Mouse (Mus musculus) MEL (cell line): Measurements from ENCODE around the gene Slc39a7. TPM values are rescaled to one million over a fixed set of nuclear protein-coding genes. Genes with fewer than 3 reads are reported as not detected.

ENCODE experiments used
- DNase-seq: peaks from one replicate; pipeline ENCODE4 v3.0.0; 2011; ENCODE audit warnings: low read depth, low spot score
- H3K27ac ChIP-seq: 2 replicates; pipeline ENCODE4 v1.5.1; 2012; ENCODE audit warnings: low read depth, mild to moderate bottlenecking, control low read depth, low read length, moderate library complexity; ENCODE audit not compliant: control insufficient read depth
- H3K27me3 ChIP-seq, 2 experiments: fragments of 150-350 bp in 1 of 2; sonication (generic) in 1 of 2; 2 replicates each; pipeline ENCODE4 v1.6.1; 2012; ENCODE audit warnings: low read length in 2 of 2, mild to moderate bottlenecking in 2 of 2, improper control_type of control experiment in 1 of 2, moderate library complexity in 1 of 2; ENCODE audit not compliant: insufficient read depth in 2 of 2, control insufficient read depth in 1 of 2
- H3K36me3 ChIP-seq, 2 experiments: 2 replicates each; pipeline ENCODE4 v1.6.1; 2012 to 2014; ENCODE audit warnings: low read length in 2 of 2, improper control_type of control experiment in 1 of 2, inconsistent platforms in 1 of 2, mild to moderate bottlenecking in 1 of 2; ENCODE audit not compliant: insufficient read depth in 2 of 2, control insufficient read depth in 1 of 2
- H3K4me1 ChIP-seq, 2 experiments: fragments of 150-350 bp in 1 of 2; sonication (generic) in 1 of 2; 2 replicates each; pipeline ENCODE4 v1.6.1; 2012; ENCODE audit warnings: low read length in 2 of 2, improper control_type of control experiment in 1 of 2, mild to moderate bottlenecking in 1 of 2; ENCODE audit not compliant: insufficient read depth in 2 of 2, control insufficient read depth in 1 of 2
- H3K4me3 ChIP-seq, 2 experiments: fragments of 150-350 bp in 1 of 2; sonication (generic) in 1 of 2; 2 replicates each; pipeline ENCODE4 v1.5.1; 2012; ENCODE audit warnings: low read depth in 2 of 2, low read length in 2 of 2, mild to moderate bottlenecking in 2 of 2, moderate library complexity in 2 of 2, control low read depth in 1 of 2, improper control_type of control experiment in 1 of 2; ENCODE audit not compliant: control insufficient read depth in 1 of 2, insufficient read depth in 1 of 2
- H3K79me2 ChIP-seq: 2 replicates; pipeline ENCODE4 v1.6.1; 2012; ENCODE audit warnings: mild to moderate bottlenecking, low read length, moderate library complexity; ENCODE audit not compliant: control insufficient read depth, poor library complexity, insufficient read depth
- H3K9ac ChIP-seq: 2 replicates; pipeline ENCODE4 v1.6.1; 2012; ENCODE audit warnings: low read depth, mild to moderate bottlenecking, control low read depth, low read length, moderate library complexity; ENCODE audit not compliant: control insufficient read depth, poor library complexity, severe bottlenecking
- H3K9me3 ChIP-seq: fragments of 150-350 bp; sonication (generic); replicated peaks from 2 replicates; pipeline ENCODE4 v1.6.1; 2012; ENCODE audit warnings: mild to moderate bottlenecking, low read length, improper control_type of control experiment, moderate library complexity; ENCODE audit not compliant: insufficient read depth
- CHD2 ChIP-seq: IDR thresholded peaks from 2 replicates; pipeline ENCODE4 v1.6.1; 2011; ENCODE audit warnings: low read length, improper control_type of control experiment
- CTCF ChIP-seq, 3 experiments: IDR thresholded peaks in 2 of 3; conservative IDR thresholded peaks in 1 of 3; 2 replicates each; pipeline ENCODE4 v1.5.1; 2011 to 2012; ENCODE audit warnings: low read length in 3 of 3, low read depth in 2 of 3, mild to moderate bottlenecking in 2 of 3, improper control_type of control experiment in 1 of 3, inconsistent platforms in 1 of 3, mixed read lengths in 1 of 3, moderate library complexity in 1 of 3; ENCODE audit not compliant: control insufficient read depth in 1 of 3, insufficient read depth in 1 of 3, poor library complexity in 1 of 3, severe bottlenecking in 1 of 3
- E2F4 ChIP-seq: IDR thresholded peaks from 2 replicates; pipeline ENCODE4 v1.6.1; 2011; ENCODE audit warnings: low read depth, low read length, improper control_type of control experiment, borderline replicate concordance
- ELF1 ChIP-seq: IDR thresholded peaks from 2 replicates; pipeline ENCODE4 v1.6.1; 2014; ENCODE audit warnings: low read depth, mild to moderate bottlenecking, inconsistent platforms, low read length, improper control_type of control experiment, moderate library complexity
- EP300 ChIP-seq, 2 experiments: IDR thresholded peaks; 2 replicates each; pipeline ENCODE4 v1.6.1; 2011; ENCODE audit warnings: improper control_type of control experiment in 2 of 2, low read length in 2 of 2, low read depth in 1 of 2, mild to moderate bottlenecking in 1 of 2
- ETS1 ChIP-seq: IDR thresholded peaks from 2 replicates; pipeline ENCODE4 v1.6.1; 2012; ENCODE audit warnings: low read depth, mild to moderate bottlenecking, inconsistent platforms, low read length, improper control_type of control experiment, moderate library complexity
- HCFC1 ChIP-seq: IDR thresholded peaks from 2 replicates; pipeline ENCODE4 v1.6.1; 2012; ENCODE audit warnings: low read depth, mild to moderate bottlenecking, inconsistent platforms, low read length, improper control_type of control experiment, moderate library complexity
- JUND ChIP-seq: IDR thresholded peaks from 2 replicates; pipeline ENCODE4 v1.6.1; 2011; ENCODE audit warnings: low read depth, mild to moderate bottlenecking, improper control_type of control experiment, low read length
- MAFK ChIP-seq: IDR thresholded peaks from 2 replicates; pipeline ENCODE4 v1.6.1; 2011; ENCODE audit warnings: low read depth, mild to moderate bottlenecking, low read length, improper control_type of control experiment, borderline replicate concordance
- MAZ ChIP-seq: IDR thresholded peaks from 2 replicates; pipeline ENCODE4 v1.6.1; 2012; ENCODE audit warnings: low read depth, mild to moderate bottlenecking, inconsistent platforms, low read length, improper control_type of control experiment
- MYB ChIP-seq: IDR thresholded peaks from 2 replicates; pipeline ENCODE4 v1.6.1; 2011; ENCODE audit warnings: mild to moderate bottlenecking, low read depth, low read length, improper control_type of control experiment
- NELFE ChIP-seq: IDR thresholded peaks from 2 replicates; pipeline ENCODE4 v1.6.1; 2011; ENCODE audit warnings: low read depth, low read length, improper control_type of control experiment
- NRF1 ChIP-seq: IDR thresholded peaks from 2 replicates; pipeline ENCODE4 v1.6.1; 2014; ENCODE audit warnings: low read depth, mild to moderate bottlenecking, inconsistent platforms, low read length, improper control_type of control experiment, moderate library complexity; ENCODE audit not compliant: poor library complexity, insufficient read depth, severe bottlenecking
- POLR2AphosphoS2 ChIP-seq: IDR thresholded peaks from 2 replicates; pipeline ENCODE4 v1.6.1; 2011; ENCODE audit warnings: low read length, improper control_type of control experiment
- RAD21 ChIP-seq: IDR thresholded peaks from 2 replicates; pipeline ENCODE4 v1.6.1; 2011; ENCODE audit warnings: mild to moderate bottlenecking, low read depth, low read length, improper control_type of control experiment
- TCF12 ChIP-seq: IDR thresholded peaks from 2 replicates; pipeline ENCODE4 v1.6.1; 2014; ENCODE audit warnings: low read depth, mild to moderate bottlenecking, inconsistent platforms, low read length, improper control_type of control experiment, moderate library complexity
- UBTF ChIP-seq: IDR thresholded peaks from 2 replicates; pipeline ENCODE4 v1.6.1; 2012; ENCODE audit warnings: low read depth, mild to moderate bottlenecking, inconsistent platforms, low read length, improper control_type of control experiment, moderate library complexity, borderline replicate concordance; ENCODE audit not compliant: insufficient read depth
- USF2 ChIP-seq, 2 experiments: IDR thresholded peaks; 2 replicates each; pipeline ENCODE4 v1.6.1; 2011 to 2012; ENCODE audit warnings: improper control_type of control experiment in 2 of 2, low read length in 2 of 2, borderline replicate concordance in 1 of 2, inconsistent platforms in 1 of 2, low read depth in 1 of 2, mild to moderate bottlenecking in 1 of 2; ENCODE audit not compliant: insufficient read depth in 1 of 2
- ZC3H11A ChIP-seq: IDR thresholded peaks from 2 replicates; pipeline ENCODE4 v1.6.1; 2012; ENCODE audit warnings: low read depth, mild to moderate bottlenecking, inconsistent platforms, low read length, improper control_type of control experiment
- ZMIZ1 ChIP-seq: IDR thresholded peaks from 2 replicates; pipeline ENCODE4 v1.6.1; 2012; ENCODE audit warnings: low read depth, mild to moderate bottlenecking, inconsistent platforms, low read length, improper control_type of control experiment, moderate library complexity
- ZNF384 ChIP-seq: IDR thresholded peaks from 2 replicates; pipeline ENCODE4 v1.6.1; 2012; ENCODE audit warnings: low read depth, mild to moderate bottlenecking, inconsistent platforms, low read length, improper control_type of control experiment
- polyA plus RNA-seq, 2 experiments: library from polyadenylated mRNA; stranded (reverse) in 1 of 2; unstranded in 1 of 2; fragments of >175 nt in 1 of 2; fragments of >200 nt in 1 of 2; gene quantifications; 2 replicates each; pipeline versions ENCODE4 v1.2.1 to v1.2.4; 2012; ENCODE audit warnings: low replicate concordance in 2 of 2, low read depth in 1 of 2; ENCODE audit not compliant: insufficient read length in 2 of 2, insufficient read depth in 1 of 2, missing spikeins in 1 of 2
- total RNA-seq: library from RNA; depleted of rRNA; stranded (reverse); fragments of 300-350 nt; gene quantifications from 2 replicates; pipeline ENCODE4 v1.2.3, GENCODE M21; 2012

Slc39a7 gene
- total and polyA plus RNA-seq, 3 experiments = 150 to 152 TPM; not detected in 1

DNA sequence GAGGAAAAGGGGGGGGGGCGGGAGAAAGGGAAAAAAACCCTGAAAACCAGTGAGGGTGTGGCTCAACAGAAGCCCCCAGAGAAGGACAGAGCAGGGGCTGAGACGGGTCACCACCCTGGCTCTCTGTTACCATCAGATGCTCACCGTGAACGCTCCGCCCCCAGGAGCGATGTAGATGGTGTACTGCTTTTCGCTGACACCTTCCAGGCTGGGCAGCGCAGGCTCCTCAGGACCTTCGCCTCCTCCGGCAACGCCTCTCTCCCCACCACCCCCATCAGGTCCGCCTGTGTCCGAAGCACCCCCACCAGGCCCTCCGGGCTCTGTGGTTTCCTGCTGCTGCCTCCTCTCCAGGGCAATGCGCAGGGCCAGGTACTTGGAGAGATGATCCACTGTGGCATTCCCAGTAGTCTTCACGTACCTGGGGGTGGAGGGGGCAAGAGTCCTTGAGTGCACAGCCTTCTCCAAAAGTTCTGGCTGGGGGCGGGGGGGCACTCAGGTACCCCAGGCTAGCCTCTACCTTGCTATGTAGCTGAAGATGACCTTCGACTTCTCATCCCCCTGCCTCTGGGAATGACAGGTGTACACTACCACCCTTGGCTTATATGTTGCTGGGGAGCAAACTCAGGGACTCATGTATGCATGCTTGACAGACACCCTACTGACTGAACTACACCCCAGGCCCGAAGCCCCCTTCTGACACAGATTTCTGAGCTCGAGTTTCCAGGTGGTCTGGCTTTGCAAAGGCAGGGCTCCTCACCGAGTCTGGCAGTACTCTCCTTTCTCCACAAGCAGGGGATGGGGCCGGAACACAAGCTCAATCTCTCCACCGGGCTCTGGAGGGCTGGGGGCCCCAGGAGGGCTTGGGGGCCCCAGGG is 9.7 kb downstream of the Slc39a7 start:
- Histone ChIP-seq H3K79me2 (peaks cover 12% of the 10 kb centered on the region), H3K36me3 (peaks cover 0 to 7% of the 10 kb centered on the region in 2 experiments; a peak in 2 of 4 replicates), H3K4me1 (peaks cover 0 to 12% of the 10 kb centered on the region in 2 experiments; a peak in 1 of 4 replicates), H3K27ac (no peak overlapping the region), H3K9me3 (no peaks in the 10 kb centered on the region), H3K27me3 (no peaks in the 10 kb centered on the region), H3K9ac (no peak overlapping the region), H3K4me3 (no peak overlapping the region)
- TF ChIP-seq ZC3H11A (no peak), RAD21 (no peak), NRF1 (no peak), MAZ (no peak), CTCF (IDR thresholded peaks at IDR 0.05 in 2 of 3, conservative IDR thresholded peaks at IDR 0.05 in 1 of 3; ENCODE audit: control insufficient read depth in 1 of 3, insufficient read depth in 1 of 3, low read depth in 2 of 3, low read length in 3 of 3, poor library complexity in 1 of 3, severe bottlenecking in 1 of 3) (no peak), E2F4 (no peak), NELFE (no peak), ZMIZ1 (no peak), UBTF (no peak), MYB (no peak), MAFK (no peak), TCF12 (no peak), ETS1 (no peak), JUND (no peak), CHD2 (no peak), USF2 (IDR thresholded peaks at IDR 0.05; ENCODE audit: borderline replicate concordance in 1 of 2, insufficient read depth in 1 of 2, low read depth in 1 of 2, low read length in 2 of 2) (no peak), HCFC1 (no peak), POLR2AphosphoS2 (no peak)
- DNase-seq = peak; percentile 5

DNA sequence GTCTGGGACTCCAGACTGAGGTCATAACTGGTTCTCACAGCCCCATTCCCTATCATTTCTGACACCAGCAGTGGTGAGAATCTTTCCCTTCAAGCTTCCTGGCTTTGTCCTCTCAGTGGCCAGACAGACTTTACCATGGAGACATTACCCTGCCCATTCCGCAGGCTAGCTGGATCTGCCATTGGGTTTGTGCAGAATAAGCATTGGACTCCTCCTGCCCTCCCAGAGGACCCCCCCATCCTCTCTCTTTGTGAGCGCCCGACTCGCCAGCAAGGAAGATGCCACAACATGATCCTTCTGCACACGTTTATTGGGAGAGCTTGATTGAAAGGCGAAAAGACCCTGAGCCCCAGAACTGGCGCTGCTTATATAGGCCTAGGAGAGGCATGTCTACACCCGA is 18.0 kb downstream of the Slc39a7 start:
- Histone ChIP-seq H3K27ac (no peak overlapping the region), H3K9me3 (no peaks in the 10 kb centered on the region), H3K4me3 (no peak overlapping the region), H3K36me3 (no peaks in the 10 kb centered on the region), H3K9ac (no peak overlapping the region), H3K4me1 (no peaks in the 10 kb centered on the region), H3K79me2 (no peaks in the 10 kb centered on the region), H3K27me3 (no peaks in the 10 kb centered on the region)
- no peak for TF ChIP-seq ELF1
- TF ChIP-seq NELFE = no peak
- TF ChIP-seq EP300 (IDR thresholded peaks at IDR 0.05; ENCODE audit: low read depth in 1 of 2, low read length in 2 of 2) = no peak
- TF ChIP-seq ZNF384 = no peak
- no peak for DNase-seq
